Mouse (Mus musculus) granulocyte monocyte progenitor cell, adult 5-6 weeks (primary cell): ENCODE data around the gene Ush2a. TPM values are rescaled to one million over a fixed set of nuclear protein-coding genes. Genes with fewer than 3 reads are reported as not detected.

Experiments
- ATAC-seq: replicated peaks from 2 replicates; pipeline ENCODE4 v1.8.0; 2016; ENCODE audit warnings: mild to moderate bottlenecking, moderate TSS enrichment, inconsistent platforms; ENCODE audit not compliant: poor library complexity, severe bottlenecking
- total RNA-seq, 2 experiments: library from RNA; stranded (forward) in 1 of 2; stranded (reverse) in 1 of 2; fragments of 200-712, 200-1000 nt in 1 of 2; fragments of >200 nt in 1 of 2; fragmentation: Nextera tagmentation in 1 of 2; gene quantifications; 2 replicates each; pipeline ENCODE4 v1.2.3; 2014 to 2017

The Ush2a gene
- total RNA-seq, 2 experiments from 2014 or later = not detected

DNA sequence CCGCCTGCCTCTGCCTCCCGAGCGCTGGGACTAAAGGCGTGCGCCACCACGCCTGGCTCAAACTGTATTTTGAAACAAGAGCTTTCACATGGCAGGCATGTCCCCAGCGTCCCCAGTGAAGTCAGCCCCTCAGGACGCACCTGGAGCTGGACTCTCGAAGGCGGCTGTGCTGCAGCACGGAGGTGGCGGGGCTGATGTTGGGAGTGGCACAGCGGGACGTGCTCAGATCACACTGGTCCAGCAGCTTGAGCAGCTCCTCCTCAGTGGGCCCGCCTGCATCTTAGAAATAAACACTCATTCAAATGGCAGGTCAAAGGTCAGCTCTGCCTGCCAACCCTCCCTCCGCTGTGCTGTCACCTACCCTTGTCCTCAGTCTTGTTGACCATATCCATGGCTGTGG, 712.1 kb downstream of the Ush2a start:
- no peak for ATAC-seq

DNA sequence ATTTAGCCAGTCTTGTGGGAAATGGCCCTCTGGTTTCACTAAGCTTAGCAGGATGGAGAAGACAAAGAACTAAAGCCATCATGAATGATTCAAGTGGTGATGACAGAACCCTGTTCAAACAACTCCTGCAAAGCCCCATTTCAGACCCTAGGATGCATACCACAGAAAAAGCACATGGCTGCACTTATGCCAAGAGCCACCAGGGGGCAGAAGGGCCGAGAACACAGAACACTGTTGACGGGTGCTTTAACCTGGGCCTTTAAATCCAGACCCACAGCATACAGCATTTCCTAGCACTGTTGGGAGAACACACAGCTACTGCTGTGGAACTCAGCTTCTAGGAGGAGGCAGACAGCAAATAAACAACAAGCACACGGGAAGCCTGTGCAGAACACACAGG, 718.2 kb downstream of the Ush2a start:
- peak; percentile 95 for ATAC-seq

DNA sequence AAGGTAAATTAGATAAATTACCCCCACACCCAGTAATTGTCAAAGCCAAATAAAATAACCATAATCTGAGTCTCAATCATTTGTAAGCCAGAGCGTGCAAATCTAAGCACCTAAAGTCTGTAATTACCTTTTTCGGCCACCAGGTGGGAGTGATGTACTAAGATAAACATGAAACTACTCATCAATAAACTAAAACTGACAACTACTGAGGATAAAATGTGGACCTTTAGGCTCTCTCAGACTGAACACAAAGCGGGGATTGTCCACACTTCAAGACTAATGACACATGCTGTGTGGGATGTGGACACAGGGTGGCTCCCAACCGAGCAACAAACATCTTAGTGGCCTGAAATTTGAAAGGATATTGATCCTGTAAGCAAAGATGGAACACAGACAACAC, 731.4 kb downstream of the Ush2a start:
- ATAC-seq = peak; percentile 66

DNA sequence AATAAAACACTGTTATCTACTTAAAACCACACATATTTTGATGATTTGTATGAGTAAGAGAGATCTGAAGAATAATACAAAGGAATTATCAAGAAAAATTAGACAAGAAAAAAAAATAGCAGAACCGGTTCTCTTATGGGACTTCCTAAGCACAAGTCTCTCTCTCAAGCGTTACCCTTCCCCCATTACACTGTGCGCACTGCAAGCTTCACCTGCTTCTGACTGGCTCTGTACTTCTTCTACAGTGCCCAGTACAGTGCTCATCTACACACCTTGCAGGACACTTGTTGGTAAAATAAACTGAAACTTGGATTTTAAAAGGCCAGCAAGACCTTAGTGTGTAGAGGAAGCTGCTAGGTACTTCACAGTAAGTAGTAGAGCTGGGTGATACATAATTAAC, 736.1 kb downstream of the Ush2a start:
- ATAC-seq = no peak

DNA sequence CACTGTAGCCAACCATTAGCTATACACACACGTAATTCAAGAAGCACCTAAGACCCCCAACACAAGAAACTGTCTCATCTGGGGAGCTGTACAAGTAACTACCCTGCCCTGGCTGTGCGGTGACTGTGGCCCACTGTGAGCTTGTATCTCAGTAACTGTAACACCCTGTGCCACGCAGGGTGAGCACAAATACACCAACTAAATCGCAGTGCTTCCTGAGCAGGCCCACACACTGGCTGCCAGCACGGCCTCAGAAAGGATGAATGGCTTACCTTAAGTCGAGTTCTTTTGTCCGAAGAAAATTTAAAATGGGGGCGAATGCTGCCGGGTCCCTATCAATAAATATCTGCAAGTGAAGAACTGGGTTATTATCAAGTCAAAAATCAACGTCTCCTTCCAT, 738.2 kb downstream of the Ush2a start:
- no peak for ATAC-seq

DNA sequence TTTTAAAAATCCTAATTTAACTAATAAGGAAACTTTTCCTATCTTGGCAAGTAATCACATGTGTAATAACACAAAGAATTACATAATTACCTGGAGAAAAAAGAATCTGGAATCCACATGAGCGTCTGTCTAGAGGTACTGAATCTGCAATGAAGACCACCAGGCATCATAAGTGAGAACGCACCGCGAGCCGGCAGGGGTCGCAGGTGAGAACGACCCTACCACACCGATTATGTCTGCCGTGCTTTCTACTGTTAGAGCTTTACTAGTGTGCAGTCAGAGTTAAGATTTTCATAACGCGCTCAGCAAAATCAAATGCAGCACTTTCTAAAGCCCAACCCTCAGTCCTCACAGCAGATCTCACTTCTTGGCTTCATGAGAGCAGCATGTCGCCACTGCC, 740.0 kb downstream of the Ush2a start:
- no peak for ATAC-seq

DNA sequence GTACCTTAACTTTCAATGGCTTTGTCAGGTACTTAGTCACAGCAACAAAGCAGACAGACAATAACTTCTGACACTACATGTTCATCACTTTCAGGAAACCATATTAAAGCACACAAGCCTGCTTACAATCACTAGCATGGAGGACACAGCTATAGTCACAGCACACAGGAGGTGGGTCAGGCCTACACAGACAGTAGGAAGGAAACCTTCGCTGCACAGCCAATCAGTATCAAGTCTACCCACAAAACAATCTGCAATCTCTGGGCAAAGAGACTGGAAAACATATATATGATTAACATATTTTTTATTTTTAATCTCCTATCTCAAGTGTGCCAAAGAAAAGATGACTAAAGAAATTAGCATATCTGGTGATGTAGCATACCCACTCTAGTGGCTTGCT, 743.0 kb downstream of the Ush2a start:
- ATAC-seq = no peak

DNA sequence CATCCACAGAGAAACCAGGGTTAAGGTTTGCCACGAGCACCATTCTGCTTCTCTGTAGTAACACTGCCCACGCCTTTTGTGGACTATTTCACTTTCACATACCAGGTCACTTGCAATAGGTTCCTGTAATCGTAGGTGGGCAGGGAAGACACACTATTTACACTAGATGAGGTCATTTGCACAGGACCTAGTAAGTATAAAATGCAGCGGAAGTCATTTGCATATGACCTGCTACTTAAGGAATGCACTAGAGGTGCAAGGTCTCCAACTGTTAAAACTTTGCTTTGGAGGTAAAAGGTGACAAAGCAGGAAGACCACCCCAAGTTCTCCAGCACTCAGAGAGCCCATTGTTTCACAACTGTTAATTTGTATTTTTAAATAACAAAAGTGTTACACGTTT, 744.4 kb downstream of the Ush2a start:
- ATAC-seq = 0 out of 2 replicates have a peak, but pooled peaks have one; percentile 14

DNA sequence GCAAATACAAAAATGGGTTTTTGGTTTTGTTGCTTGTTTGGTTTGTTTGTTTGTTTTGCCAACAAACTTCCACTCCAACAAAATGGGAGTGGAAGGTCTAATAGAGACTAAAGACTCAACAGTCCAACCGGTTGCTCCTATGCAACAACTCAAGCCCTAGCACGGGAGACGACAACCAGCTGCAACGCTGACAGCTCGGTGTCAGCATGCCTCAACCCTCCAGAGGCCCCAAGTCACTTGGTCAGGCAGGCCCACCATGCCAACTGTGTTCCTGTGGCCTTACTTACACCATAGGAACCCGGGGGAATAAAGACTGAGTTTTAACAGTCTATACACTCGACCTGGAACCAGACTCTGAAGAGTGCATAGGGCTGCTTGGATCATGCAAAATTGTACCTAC, 745.0 kb downstream of the Ush2a start:
- ATAC-seq = peak; percentile 12; the same call in 1 of the 2 replicates

DNA sequence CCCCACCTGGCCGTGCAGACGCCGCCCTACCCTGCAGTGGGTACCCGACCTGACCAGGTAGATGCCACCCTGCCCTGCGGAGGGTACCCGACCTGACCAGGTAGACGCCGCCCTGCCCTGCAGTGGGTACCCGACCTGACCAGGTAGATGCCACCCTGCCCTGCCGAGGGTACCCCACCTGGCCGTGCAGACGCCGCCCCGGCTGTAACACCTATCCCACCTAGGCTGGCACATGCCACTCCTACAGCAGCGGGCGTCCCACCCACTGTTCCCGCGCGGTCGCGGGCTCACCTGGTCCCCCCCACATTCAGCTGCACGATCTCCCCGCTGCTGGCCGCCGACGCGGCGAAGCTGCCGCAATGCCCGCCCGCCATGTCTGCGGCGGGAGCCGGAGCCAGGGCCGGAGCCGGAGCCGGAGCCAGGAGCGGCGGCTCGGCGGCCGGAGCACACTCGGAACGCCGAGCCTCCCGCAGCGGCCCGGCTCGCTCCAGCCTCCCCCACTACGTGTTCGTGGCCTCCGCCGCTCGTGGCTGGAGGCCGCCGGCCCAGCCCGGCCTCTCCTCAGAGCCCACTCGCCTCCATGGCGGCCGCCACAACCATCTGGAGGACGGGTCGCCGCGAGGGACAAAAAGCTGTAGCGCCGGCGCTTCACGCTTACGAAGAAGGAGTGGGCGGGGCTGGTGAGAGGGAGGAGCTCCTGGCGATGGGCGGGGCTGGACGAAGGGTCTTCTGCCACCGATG, 745.6 kb downstream of the Ush2a start, which contains the start of gene Kctd3:
Kctd3 (minus strand) TSS at position 603 of the 741 bp plus-strand sequence.
- peak; percentile 96 for ATAC-seq

DNA sequence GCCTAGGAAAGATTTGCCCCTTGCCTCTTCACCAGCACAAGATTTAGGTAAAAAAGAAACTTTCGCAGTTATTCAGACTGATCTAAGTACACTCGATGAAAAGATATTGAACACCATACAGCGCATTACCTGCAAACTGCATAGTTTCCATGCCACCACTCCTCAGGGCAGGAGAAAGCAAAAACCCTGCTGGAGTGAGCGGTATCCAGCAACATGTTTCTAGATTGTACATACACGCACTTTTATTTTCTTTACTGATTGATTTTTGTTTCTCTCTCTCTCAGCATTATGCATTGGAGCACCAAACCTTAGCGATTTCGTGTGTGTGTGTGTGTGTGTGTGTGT, 746.1 kb downstream of the Ush2a start:
- peak; percentile 18 for ATAC-seq

DNA sequence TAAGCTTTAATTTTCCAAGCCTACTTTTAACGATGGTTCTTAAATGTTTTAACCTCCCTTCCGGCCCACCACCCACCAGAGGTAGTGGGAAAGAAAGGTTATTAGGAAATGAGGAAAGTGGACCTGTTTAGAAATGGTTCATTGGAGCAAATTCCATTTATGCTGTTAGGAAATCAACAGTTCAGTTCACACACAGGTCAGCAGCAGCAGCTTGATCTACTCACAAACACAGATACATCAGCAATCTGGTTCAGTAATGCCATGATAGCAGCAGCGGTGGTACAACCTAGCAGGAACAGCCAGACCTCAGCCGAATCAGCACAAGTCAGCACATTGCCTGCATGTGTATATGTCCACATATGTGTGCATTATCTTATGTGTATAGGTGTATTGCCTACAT, 748.8 kb downstream of the Ush2a start:
- ATAC-seq = no peak

DNA sequence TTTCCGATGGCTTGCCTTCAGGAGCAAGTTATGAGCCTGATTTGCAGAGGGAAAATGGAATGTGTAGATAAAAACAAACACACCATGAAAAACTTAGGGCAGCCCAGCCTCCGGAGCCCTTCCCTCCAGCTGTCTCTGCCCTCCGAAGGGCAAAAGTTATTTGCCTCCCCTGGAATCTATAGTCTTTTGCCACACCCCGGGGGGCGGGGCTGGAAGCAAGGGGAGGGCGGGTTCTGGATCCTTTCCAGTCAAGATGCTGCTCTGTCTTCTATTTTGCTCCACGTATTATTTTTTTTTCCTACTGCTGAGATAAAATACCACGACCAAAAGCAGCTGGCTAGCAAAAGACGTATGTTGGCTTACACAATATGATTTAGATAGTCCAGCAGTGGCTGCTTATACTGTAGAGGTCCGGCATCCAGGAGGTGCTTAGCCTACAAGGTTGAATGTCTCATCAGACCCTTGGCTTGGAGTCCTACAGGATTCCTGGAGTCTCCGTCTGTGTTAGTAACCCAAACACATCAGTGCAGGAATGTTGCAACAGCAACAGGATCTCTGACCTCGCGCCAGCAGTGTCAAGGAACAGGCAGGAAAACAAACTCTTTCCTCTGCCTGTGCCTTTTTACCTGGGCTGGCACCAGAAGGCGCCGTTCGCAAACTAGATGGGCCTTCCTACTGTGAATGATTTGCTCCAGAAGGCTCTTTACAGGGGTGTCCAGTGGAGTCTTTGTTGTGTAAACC, 751.2 kb downstream of the Ush2a start:
- ATAC-seq = peak; percentile 18; the same call in 1 of the 2 replicates

DNA sequence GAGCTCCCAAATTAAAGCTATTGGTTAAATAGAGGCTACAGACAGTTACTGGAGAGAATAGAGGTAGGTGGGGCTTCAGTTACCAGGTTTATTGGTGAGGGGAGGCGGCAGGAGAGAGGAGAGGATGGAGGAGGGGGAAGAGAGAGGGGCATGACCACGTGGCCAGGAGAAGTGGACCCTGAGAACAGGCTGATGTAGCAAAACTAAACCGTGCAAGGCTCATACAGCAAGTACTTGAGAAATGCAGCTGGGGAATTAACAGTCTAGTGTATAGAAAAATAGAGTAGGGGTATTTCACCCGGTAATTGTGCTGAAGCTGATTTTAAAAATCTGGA, 751.7 kb downstream of the Ush2a start:
- no peak for ATAC-seq
